Mouse (Mus musculus): ENCODE results near the gene Grhl1.
"Not testable (repeated sequence)": the region's sequence is repeated elsewhere in the genome, so short reads cannot be mapped to it uniquely, and the experiment has no call there.

The Grhl1 gene

DNA sequence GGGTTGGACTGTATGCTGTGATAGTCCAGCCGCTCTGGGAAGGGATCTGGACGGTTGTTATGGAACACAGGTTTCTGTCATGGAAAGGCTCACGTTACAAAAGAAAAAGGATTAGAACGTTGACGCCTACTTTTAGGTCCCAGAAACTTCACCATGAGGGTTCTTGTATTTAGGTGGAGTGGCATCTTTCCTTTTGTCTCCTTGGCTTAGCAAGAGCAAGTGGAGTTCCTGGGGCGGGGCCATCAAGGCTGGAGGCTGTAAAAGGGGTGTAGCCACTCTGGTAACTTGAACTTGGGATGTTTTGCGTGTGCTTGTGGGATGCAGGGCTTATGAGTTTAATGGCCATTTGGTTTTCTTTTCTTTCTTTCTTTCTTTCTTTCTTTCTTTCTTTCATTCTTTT is 18.3 kb downstream of the Grhl1 start:
- in situ Hi-C loops (cut with MboI, MseI): loop anchor here in 1 of 2 experiments (5.0 kb wide), 1 partner anchor 78 kb away; no protein-coding TSS in a partner anchor

GRCm38 (mm10) chr12:24592055-24592454 is 20.0 kb downstream of the Grhl1 start:
- in situ Hi-C loops (cut with MboI, MseI): loop anchor here in 1 of 2 experiments (5.0 kb wide), 1 partner anchor 80 kb away; no protein-coding TSS in a partner anchor

GRCm38 (mm10) chr12:24592956-24593672 is 21.0 kb downstream of the Grhl1 start:
- in situ Hi-C loops (cut with MboI, MseI): loop anchor here in 1 of 2 experiments (5.0 kb wide), 1 partner anchor 81 kb away; no protein-coding TSS in a partner anchor

GRCm38 (mm10) chr12:24597376-24597775 is 25.3 kb downstream of the Grhl1 start:
- in situ Hi-C loops (cut with MboI, MseI): no loop called here

DNA sequence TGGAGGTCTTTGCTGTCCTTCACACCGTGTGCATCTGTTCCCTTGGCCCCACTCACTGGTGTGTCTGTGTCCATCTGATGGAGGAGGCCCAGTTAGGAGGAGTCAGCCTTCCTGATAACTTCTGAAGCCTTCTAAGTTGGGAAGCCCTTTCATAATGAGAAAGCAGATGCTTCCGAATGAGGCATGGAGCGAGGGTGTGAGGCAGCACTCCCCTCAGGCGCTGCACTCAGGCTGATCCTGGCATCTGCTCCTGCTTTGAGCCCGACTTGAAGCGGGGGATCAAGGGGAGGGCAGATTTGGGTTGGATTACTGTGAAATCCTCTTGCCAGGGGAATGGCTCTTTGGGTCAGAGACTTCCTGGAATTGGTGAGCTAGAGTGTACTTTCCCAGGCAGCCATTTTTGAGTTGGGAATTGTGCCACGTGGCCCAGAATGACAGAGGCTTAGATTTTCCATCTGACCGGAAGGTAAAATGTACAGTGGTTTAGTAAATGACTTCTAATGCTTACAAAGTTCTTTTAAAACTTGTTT is 27.3 kb downstream of the Grhl1 start:
- in situ Hi-C loops (cut with MboI, MseI): no loop called here

DNA sequence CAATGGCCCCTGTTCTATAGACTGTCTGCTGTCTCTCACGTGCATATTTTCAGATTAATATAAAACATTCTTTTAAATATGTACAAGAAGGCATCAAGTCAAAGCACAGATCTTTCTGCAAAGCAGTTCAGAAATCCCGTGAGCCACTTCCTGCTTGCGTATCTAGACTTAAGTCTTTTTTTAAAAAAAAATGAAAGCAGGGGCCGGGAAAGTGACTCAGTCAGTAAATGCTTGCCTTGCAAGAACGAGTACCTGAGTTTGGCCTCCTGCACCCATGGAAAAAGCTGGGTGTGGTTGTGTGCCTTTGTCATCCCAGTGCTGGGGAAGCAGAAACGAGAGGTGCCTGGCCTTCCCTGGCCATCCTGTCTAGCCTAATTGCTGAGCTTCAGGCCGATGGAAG is 28.0 kb downstream of the Grhl1 start:
- in situ Hi-C loops (cut with MboI, MseI): loop anchor here in 1 of 2 experiments (5.0 kb wide), 1 partner anchor 33 kb away; no protein-coding TSS in a partner anchor

DNA sequence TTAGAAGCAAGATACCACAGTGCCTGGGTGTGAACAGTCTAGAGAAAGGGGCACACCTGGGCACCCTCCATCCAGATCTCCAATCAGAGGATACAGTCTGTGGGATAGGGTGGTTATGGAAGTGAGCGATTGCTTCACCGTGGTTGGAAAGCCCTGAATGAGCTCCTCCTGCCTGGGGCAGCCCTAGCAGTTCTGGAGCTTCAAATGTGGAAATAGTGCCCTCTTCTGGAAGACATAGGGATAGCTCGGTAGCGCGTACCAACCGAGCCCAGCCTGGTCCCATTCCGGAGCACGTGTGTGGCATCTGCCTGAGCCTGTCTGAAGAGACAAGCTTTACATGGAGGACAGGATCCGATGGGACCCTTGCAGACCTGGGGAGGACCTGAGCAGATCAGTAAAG is 28.7 kb downstream of the Grhl1 start:
- in situ Hi-C loops (cut with MboI, MseI): loop anchor here in 1 of 2 experiments (5.0 kb wide), 1 partner anchor 34 kb away; no protein-coding TSS in a partner anchor

DNA sequence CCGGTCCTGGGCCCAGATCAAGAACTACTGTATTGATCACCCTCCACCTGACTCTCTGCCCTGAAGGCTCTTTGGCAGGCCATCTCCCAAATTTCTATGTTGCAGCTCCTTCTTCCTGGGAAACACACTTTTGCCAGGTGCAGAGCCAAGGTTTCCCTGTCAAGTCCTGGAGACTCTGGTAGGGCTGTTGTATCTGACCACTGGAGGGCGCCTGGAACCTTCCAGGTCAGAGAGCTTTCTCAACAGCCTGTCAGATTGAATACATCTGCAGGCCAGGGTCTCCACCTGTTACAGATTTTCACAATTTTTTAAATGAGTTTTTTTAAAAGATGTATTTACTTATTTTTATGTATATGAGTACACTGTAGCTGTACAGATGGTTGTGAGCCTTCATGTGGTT is 31.2 kb downstream of the Grhl1 start:
- in situ Hi-C loops (cut with MboI, MseI): loop anchor here in 1 of 2 experiments (5.0 kb wide), 1 partner anchor 36 kb away; no protein-coding TSS in a partner anchor

DNA sequence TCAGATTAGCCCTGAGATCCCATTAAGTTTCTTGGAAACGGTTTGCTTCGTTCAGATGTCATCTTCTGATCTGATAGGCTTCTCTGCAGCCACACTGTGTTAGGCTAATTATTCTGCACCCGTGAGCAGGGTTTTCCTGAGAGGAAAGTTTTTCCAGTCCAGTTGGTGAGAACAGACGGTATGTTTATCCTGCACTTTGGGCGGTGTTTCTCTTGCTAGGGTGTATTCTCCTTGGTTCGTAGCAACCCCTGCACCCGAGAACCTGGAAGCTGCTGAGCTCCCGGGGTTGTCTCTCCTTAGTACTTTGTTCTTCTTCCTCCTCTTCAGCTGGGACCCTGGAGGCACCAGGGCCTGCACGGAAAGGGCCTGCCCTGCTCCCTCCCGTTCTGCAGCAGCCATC is 34.1 kb downstream of the Grhl1 start:
- in situ Hi-C loops (cut with MboI, MseI): loop anchor here (5.0 kb wide), 3 partner anchors 91 to 149 kb away; no protein-coding TSS in a partner anchor

- in situ Hi-C loops (cut with MboI, MseI): no loop called here
Observed at GRCm38 (mm10) chr12:24612591-24612990, 40.5 kb downstream of the Grhl1 start.

DNA sequence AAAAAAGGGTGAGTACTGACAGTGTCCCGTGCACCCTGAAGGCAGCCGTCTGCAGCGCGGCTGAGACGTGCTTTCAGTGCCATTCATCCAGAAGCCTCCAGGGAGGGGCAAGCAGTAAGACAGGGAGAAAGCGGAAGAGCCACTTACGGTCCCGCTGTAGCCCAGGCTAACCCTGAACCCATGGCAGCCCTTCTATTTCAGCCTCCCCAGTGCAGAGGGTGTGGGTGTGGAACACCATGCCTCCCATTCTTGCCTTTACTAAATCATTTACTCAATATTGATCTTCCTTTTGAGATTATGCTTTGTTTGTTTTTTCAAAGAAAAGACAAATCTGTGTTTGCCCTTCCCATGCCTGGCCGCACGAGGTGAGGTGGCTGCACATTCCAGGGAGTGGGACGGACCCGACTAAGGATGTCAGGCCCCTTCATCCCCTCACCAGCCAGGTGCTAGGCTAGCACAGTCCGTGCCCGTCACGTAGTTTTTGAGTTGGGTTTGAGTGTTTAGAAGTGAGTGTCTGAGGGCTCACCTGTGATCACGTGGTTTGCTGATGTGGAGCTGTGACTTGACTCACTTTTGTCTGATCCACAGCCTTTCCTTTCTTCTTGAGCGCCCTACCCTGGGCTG is 42.5 kb downstream of the Grhl1 start:
- in situ Hi-C loops (cut with MboI, MseI): no loop called here

DNA sequence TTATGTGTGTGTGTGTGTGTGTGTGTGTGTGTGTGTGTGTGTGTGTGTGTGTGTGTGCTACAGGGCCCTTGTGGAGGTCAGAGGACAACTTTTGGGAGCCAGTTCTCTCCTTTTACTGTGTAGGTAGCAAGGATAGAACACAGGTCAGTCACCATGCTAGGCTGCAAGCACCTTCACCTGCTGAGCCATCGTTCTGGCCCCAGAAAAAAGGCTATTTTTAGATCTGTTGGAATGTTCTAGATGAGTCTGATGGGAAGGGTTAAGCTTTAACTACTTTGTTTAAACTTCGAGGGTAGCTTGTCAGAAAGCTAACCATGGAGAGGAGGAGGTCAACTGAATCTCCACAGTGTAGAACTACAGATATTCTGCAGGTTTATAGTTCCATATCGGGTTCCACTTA is 43.1 kb downstream of the Grhl1 start:
- in situ Hi-C loops (cut with MboI, MseI): no loop called here

GRCm38 (mm10) chr12:24619436-24619835 is 47.4 kb downstream of the Grhl1 start:
- in situ Hi-C loops (cut with MboI, MseI): no loop called here

- in situ Hi-C loops (cut with MboI, MseI): no loop called here
Observed at GRCm38 (mm10) chr12:24623486-24624251, 51.6 kb downstream of the Grhl1 start.

- in situ Hi-C loops (cut with MboI, MseI): no loop called here
Observed at GRCm38 (mm10) chr12:24626401-24626800, 54.3 kb downstream of the Grhl1 start.

GRCm38 (mm10) chr12:24627215-24627614 is 55.1 kb downstream of the Grhl1 start:
- in situ Hi-C loops (cut with MboI, MseI): no loop called here

GRCm38 (mm10) chr12:24630220-24630619 is 58.1 kb downstream of the Grhl1 start:
- in situ Hi-C loops (cut with MboI, MseI): no loop called here

DNA sequence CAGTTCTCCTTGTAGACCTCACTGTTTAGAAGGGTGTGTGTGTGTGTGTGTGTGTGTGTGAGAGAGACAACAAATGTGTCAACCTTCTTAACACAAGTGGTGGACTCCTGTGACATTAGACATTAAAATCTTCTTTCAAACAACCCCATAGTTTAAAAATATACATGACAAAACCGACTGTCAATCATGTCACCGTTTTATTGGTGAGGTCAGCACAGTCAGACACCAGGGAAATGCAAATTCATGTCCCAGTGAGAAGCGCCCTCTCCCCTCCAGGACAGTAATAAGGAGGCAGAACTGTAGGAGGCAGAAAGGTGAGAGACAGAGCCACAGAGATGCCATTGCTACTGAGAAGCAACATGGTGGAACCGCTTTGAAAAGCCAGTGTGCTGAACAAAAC is 60.3 kb downstream of the Grhl1 start:
- in situ Hi-C loops (cut with MboI, MseI): no loop called here

DNA sequence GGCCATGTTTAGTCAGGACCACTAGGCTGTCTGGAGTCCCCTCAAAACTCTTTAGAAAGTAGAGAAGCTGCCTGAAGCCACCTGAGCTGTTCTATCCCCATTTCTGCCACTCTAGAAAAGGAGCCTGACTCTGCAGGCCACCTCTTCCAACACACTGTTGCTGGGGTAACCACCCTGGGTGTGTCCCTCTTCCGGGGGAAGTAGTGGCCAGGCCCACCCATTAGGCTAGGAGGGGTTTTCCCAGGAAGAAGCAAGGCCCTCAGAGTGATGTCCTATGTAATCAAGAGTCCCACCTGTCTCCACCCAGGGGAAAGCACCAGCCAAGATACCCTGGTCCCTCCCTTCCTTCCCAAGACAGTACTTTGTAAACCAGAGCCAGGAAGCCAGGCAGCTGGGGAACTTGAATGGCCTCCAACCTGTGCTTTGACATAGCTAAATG is 61.7 kb downstream of the Grhl1 start:
- in situ Hi-C loops (cut with MboI, MseI): no loop called here

DNA sequence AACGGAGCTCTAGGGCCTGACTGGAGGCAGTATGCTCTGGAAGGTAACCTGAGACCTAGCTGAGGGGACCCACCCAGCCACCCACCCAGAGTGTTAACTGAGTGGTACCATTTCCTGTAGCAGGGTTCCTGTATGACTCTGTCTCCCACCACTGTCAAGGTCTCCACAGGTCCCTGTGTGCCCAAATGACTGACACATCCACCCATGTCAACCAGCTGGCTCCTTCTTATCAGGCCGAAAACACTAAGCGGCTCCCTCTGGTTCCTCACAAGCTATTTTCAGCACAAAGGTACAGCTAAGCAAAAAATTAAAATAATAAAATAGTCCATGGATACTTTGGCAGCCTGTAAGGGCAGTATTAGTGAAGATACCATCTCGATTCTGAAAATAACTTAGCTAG is 62.1 kb downstream of the Grhl1 start:
- in situ Hi-C loops (cut with MboI, MseI): no loop called here

DNA sequence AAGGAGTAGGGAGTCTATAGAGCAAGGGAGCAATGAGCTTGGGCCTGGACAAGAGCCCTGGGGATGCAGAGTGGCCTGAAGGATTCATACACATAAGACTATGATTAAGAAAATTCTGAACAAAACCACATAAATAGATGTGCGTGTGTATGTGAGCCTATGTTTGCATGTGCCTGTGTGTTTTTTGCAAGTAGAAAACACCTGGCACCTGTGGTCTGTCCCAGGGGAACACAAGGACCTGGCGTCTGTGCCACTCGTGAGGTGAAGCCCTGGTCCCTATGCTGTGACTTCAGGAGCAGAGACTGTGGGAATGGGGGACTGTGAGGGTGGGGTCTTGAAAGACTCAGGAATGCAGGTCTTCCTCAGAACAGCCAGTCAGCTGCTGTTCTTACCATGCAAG is 62.6 kb downstream of the Grhl1 start:
- in situ Hi-C loops (cut with MboI, MseI): no loop called here

DNA sequence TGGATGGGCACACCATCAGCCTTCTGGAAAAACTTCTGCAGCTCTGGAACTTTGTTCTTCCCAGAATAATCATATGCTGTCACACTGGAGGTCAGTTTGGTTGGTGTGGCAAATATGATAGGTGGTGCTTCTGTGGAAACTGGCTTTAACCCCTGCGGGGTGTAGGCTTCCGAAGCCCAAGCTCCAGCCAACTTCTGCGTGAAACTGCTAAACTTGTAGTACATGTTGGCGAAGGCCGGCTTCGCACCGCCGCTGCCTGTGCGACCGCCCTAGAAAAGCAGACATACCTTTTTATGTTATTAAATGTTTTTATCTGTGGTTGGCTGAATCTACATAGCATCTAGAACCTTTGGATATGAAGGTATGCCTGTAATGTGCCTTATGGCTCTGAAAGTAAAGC is 66.7 kb downstream of the Grhl1 start:
- in situ Hi-C loops (cut with MboI, MseI): not testable (repeated sequence)

Measured in T-helper 17 cell (primary cell).